Mouse (Mus musculus) testis, adult 2 months (tissue): ENCODE data around the gene Gm9508.

Experiments
- CTCF ChIP-seq: fragments of 200-500 bp; IDR thresholded peaks from 2 replicates; pipeline ENCODE4 v1.5.1; 2012; ENCODE audit warnings: low read depth, mild to moderate bottlenecking, inconsistent platforms, low read length, moderate library complexity; ENCODE audit not compliant: control insufficient read depth, insufficient read depth, insufficient replicate concordance
- POLR2A ChIP-seq: fragments of 200-500 bp; IDR thresholded peaks from 2 replicates; pipeline ENCODE4 v1.6.1; 2012; ENCODE audit warnings: low read depth, mild to moderate bottlenecking, inconsistent platforms, low read length, moderate library complexity; ENCODE audit not compliant: control insufficient read depth

GRCm38 (mm10) chr10:77738929-77739328, 41.9 kb upstream of the Gm9508 start:
- TF ChIP-seq CTCF (no peak), POLR2A (no peak)
